Mouse (Mus musculus) effector memory CD4-positive, alpha-beta T cell, adult 7 months (primary cell): ENCODE measurements around the gene Hist1h2ad. TPM values are rescaled to one million over a fixed set of nuclear protein-coding genes. Genes with fewer than 3 reads are reported as not detected.

Experiments
- polyA plus RNA-seq: library from polyadenylated mRNA; unstranded; fragments of 100-300 nt; shearing (Covaris generic); gene quantifications from one replicate; pipeline ENCODE4 v1.2.1, GENCODE M21; 2017

The Hist1h2ad gene
- polyA plus RNA-seq, 1 experiment from 2014 or later, result not detected

Other genes starting within 250 kb of the Hist1h2ad start
- 9.8 TPM for gene Zfp322a, start 205.2 kb upstream of the Hist1h2ad start, polyA plus RNA-seq
- 14.3 TPM for gene Abt1, start 150.5 kb upstream of the Hist1h2ad start, polyA plus RNA-seq
- gene Btn1a1, start 108.5 kb upstream of the Hist1h2ad start, polyA plus RNA-seq, result 0.33 TPM
- not detected for gene Btn2a2, start 85.5 kb upstream of the Hist1h2ad start, polyA plus RNA-seq
- 1.2 TPM for gene Hist1h4h, start 43.3 kb upstream of the Hist1h2ad start, polyA plus RNA-seq
- gene Hist1h2af, start 40.5 kb upstream of the Hist1h2ad start, polyA plus RNA-seq, result not detected
- gene Hist1h3g, start 39.0 kb upstream of the Hist1h2ad start, polyA plus RNA-seq, result not detected
- gene Hist1h2bh, start 31.0 kb upstream of the Hist1h2ad start, polyA plus RNA-seq, result 0.85 TPM
- gene Hist1h3f, start 30.3 kb upstream of the Hist1h2ad start, polyA plus RNA-seq, result 0.99 TPM
- not detected for gene Hist1h4f, start 22.7 kb upstream of the Hist1h2ad start, polyA plus RNA-seq
- gene Hist1h1d, start 21.1 kb upstream of the Hist1h2ad start, polyA plus RNA-seq, result 0.15 TPM
- gene Hist1h3e, start 12.0 kb upstream of the Hist1h2ad start, polyA plus RNA-seq, result 0.98 TPM
- 1.8 TPM for gene Hist1h2ae, start 3.2 kb upstream of the Hist1h2ad start, polyA plus RNA-seq
- gene Hist1h2bg, start 3.0 kb upstream of the Hist1h2ad start, polyA plus RNA-seq, result not detected
- not detected for gene Hist1h2bf, start 185 bp upstream of the Hist1h2ad start, polyA plus RNA-seq
- not detected for gene Hist1h3d, start 1.4 kb downstream of the Hist1h2ad start, polyA plus RNA-seq
- gene Hist1h4d, start 7.2 kb downstream of the Hist1h2ad start, polyA plus RNA-seq, result 15.2 TPM
- gene Hist1h2be, start 46.7 kb downstream of the Hist1h2ad start, polyA plus RNA-seq, result 0.89 TPM
- 4.5 TPM for gene Hist1h1e, start 48.2 kb downstream of the Hist1h2ad start, polyA plus RNA-seq
- not detected for gene Hist1h2ac, start 109.6 kb downstream of the Hist1h2ad start, polyA plus RNA-seq
- gene Hist1h2bc, start 109.8 kb downstream of the Hist1h2ad start, polyA plus RNA-seq, result 12.6 TPM
- not detected for gene Hist1h1t, start 121.4 kb downstream of the Hist1h2ad start, polyA plus RNA-seq
- 3.6 TPM for gene Hist1h4c, start 124.1 kb downstream of the Hist1h2ad start, polyA plus RNA-seq
- gene Hfe, start 136.5 kb downstream of the Hist1h2ad start, polyA plus RNA-seq, result not detected
- gene Hist1h1c, start 164.4 kb downstream of the Hist1h2ad start, polyA plus RNA-seq, result 38.7 TPM
- not detected for gene Hist1h3c, start 171.2 kb downstream of the Hist1h2ad start, polyA plus RNA-seq
- not detected for gene Hist1h2bb, start 172.4 kb downstream of the Hist1h2ad start, polyA plus RNA-seq
- gene Hist1h2ab, start 176.7 kb downstream of the Hist1h2ad start, polyA plus RNA-seq, result not detected
- gene Hist1h3b, start 177.9 kb downstream of the Hist1h2ad start, polyA plus RNA-seq, result not detected
- 6.7 TPM for gene Hist1h4b, start 182.6 kb downstream of the Hist1h2ad start, polyA plus RNA-seq
- gene Hist1h4a, start 186.8 kb downstream of the Hist1h2ad start, polyA plus RNA-seq, result 1.1 TPM
- 3.4 TPM for gene Hist1h3a, start 188.0 kb downstream of the Hist1h2ad start, polyA plus RNA-seq
- gene Hist1h1a, start 189.3 kb downstream of the Hist1h2ad start, polyA plus RNA-seq, result not detected
- not detected for gene Trim38, start 195.5 kb downstream of the Hist1h2ad start, polyA plus RNA-seq
- gene Slc17a2, start 232.6 kb downstream of the Hist1h2ad start, polyA plus RNA-seq, result not detected